In the genomic region with DNA sequence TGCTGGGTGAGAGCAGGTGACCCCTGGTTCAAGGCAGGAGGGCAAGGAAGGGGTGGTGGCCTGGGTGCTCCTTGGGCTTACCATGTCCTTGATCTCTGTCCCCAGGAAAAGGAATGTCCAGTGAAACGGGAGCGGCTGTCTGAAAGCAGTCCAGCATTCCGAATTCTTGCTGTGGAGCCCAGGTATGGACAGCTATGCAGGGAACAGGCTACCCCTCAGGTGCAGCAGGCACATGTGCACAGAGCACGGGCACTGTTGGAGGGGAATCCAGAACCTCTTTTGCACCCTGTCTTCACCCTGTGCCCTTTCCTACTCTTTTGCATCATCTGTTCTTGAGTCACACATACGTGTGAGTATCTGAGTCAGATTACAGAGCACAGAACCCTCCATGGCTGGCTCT, we compare ENCODE assay signal across 17 mouse cellular contexts. TPM values are rescaled to one million over a fixed set of nuclear protein-coding genes. Genes with fewer than 3 reads are reported as not detected.
DNase-seq lines count a peak whose midpoint lies in the region; ATAC-seq and TF ChIP-seq lines count a peak whose summit lies in the region.
"Had no signal": no experiment of that assay in that cellular context is flagged by ENCODE, and none has a peak within 500 bp of the region (broad histone marks: within the 10 kb centered on the region; RNA-seq: fewer than 3 reads in every experiment).

No protein-coding gene starts in this region.

- ATAC-seq in kidney, embryonic 15.5 days (replicated peaks; ENCODE audit: low FRiP score), result no peak
- no peak for ATAC-seq in limb, embryonic 15.5 days (ENCODE audit: insufficient number of reproducible peaks, low FRiP score, low TSS enrichment, low read depth)
- ATAC-seq: forebrain, embryonic 14.5 days; hindbrain, embryonic 16.5 days; intestine, embryonic 16.5 days had no signal

- no peak overlapping the region for H3K4me2 ChIP-seq in kidney, embryonic 15.5 days
- H3K4me2 ChIP-seq in limb, embryonic 15.5 days, result no peak overlapping the region

- peaks cover 21% of the 10 kb centered on the region for H3K4me1 ChIP-seq in kidney, embryonic 15.5 days
- 0 out of 2 replicates have a peak, but pooled peaks cover 3% of the 10 kb centered on the region for H3K4me1 ChIP-seq in kidney, adult 2 months (ENCODE audit: control insufficient read depth, insufficient read depth, low read length)
- H3K4me1 ChIP-seq in bone marrow, adult 2 months (ENCODE audit: control insufficient read depth, insufficient read depth, low read length), result peaks cover 23% of the 10 kb centered on the region
- peaks cover 39% of the 10 kb centered on the region for H3K4me1 ChIP-seq in limb, embryonic 15.5 days

- 92% methylated on average over 5 of the region's 5 CpGs for WGBS in kidney, embryonic 15.5 days
- WGBS in kidney, adult 2 months, result 90% methylated on average over 5 of the region's 5 CpGs
- WGBS in bone marrow, adult 2 months, result 70% methylated on average over 5 of the region's 5 CpGs
- WGBS in limb, embryonic 15.5 days, result 87% methylated on average over 5 of the region's 5 CpGs

- H3K27ac ChIP-seq in gastrocnemius, adult 2 months, result peak overlapping the region; percentile 87
- 0 out of 2 replicates have a peak overlapping the region, but pooled peaks have one; percentile 71 for H3K27ac ChIP-seq in kidney, embryonic 15.5 days
- no peak overlapping the region for H3K27ac ChIP-seq in kidney, adult 2 months (ENCODE audit: insufficient read depth, low read depth, low read length)
- H3K27ac ChIP-seq in bone marrow, adult 2 months (ENCODE audit: control insufficient read depth, insufficient read depth, low read depth, low read length, poor library complexity), result peak overlapping the region; percentile 73
- peak overlapping the region; percentile 83 for H3K27ac ChIP-seq in limb, embryonic 15.5 days
- H3K27ac ChIP-seq: liver, embryonic 14.5 days; midbrain, embryonic 10.5 days had no signal

- no peaks in the 10 kb centered on the region for H3K9me3 ChIP-seq in kidney, embryonic 15.5 days (replicated peaks)
- no peaks in the 10 kb centered on the region for H3K9me3 ChIP-seq in limb, embryonic 15.5 days
- H3K9me3 ChIP-seq: midbrain, embryonic 10.5 days had no signal

- peaks cover 24% of the 10 kb centered on the region for H3K27me3 ChIP-seq in kidney, embryonic 15.5 days
- H3K27me3 ChIP-seq in kidney, adult 2 months (replicated peaks; ENCODE audit: control insufficient read depth, insufficient read depth, low read length), result no peaks in the 10 kb centered on the region
- peaks cover 10% of the 10 kb centered on the region for H3K27me3 ChIP-seq in limb, embryonic 15.5 days
- H3K27me3 ChIP-seq: CH12.LX had no signal

- no peak for TF ChIP-seq CTCF in gastrocnemius, adult 2 months (IDR thresholded peaks at IDR 0.05)
- TF ChIP-seq CTCF in kidney, adult 2 months (conservative IDR thresholded peaks at IDR 0.05; ENCODE audit: insufficient read depth, insufficient read length, low read depth, low read length), result no peak
- no peak for TF ChIP-seq CTCF in bone marrow, adult 2 months (IDR thresholded peaks at IDR 0.05; ENCODE audit: control insufficient read depth, insufficient read depth, low read length)

- no peak overlapping the region for H3K4me3 ChIP-seq in gastrocnemius, adult 2 months
- no peak overlapping the region for H3K4me3 ChIP-seq in kidney, embryonic 15.5 days (replicated peaks)
- no peak overlapping the region for H3K4me3 ChIP-seq in kidney, adult 2 months (ENCODE audit: insufficient read depth, low read depth, low read length)
- no peak overlapping the region for H3K4me3 ChIP-seq in bone marrow, adult 2 months (replicated peaks; ENCODE audit: control insufficient read depth, low read depth, low read length)
- H3K4me3 ChIP-seq in limb, embryonic 15.5 days, result no peak overlapping the region
- H3K4me3 ChIP-seq: erythroblast, embryonic 14.5 days; midbrain, embryonic 10.5 days had no signal

- TF ChIP-seq POLR2A in kidney, adult 2 months (IDR thresholded peaks at IDR 0.05; ENCODE audit: low read depth, low read length), result no peak
- TF ChIP-seq POLR2A in bone marrow, adult 2 months (IDR thresholded peaks at IDR 0.05; ENCODE audit: borderline replicate concordance, control insufficient read depth, low read depth, low read length), result no peak

- no peak overlapping the region for H3K9ac ChIP-seq in kidney, embryonic 15.5 days
- no peak overlapping the region for H3K9ac ChIP-seq in limb, embryonic 15.5 days
- H3K9ac ChIP-seq: liver, embryonic 14.5 days had no signal

- H3K36me3 ChIP-seq in kidney, embryonic 15.5 days, result peaks cover 61% of the 10 kb centered on the region
- H3K36me3 ChIP-seq in kidney, adult 2 months (ENCODE audit: control insufficient read depth, insufficient read depth, low read length), result no peaks in the 10 kb centered on the region
- peaks cover 53% of the 10 kb centered on the region for H3K36me3 ChIP-seq in limb, embryonic 15.5 days

- intact Hi-C loops in gastrocnemius, adult 2 months (cut with DNase I), result loop anchor here (2.0 kb wide), 1 partner anchor 115 kb away; no protein-coding TSS in a partner anchor

- DNase-seq in gastrocnemius, adult 2 months, result peak; percentile 19
- no peak for DNase-seq in gastrocnemius, postnatal 25 days
- no peak for DNase-seq in kidney, adult 2 months
- no peak for DNase-seq in adrenal gland, postnatal 14 days
- DNase-seq: right cerebral cortex, postnatal 25 days had no signal

RNA-seq across cellular contexts. Expression of a gene that starts 3.0 kb away (rescaled TPM):
- 1 to 10 TPM; 1.1 to 1.3 TPM for total RNA-seq in gastrocnemius, adult 2 months (2021)
- total RNA-seq in gastrocnemius, postnatal 25 days (2021), result 1 to 10 TPM; 1.3 to 2.0 TPM
- 7.6 and 7.8 TPM in 2 replicates for polyA plus RNA-seq in kidney, embryonic 15.5 days (2015; fragmentation: Nextera tagmentation; extraction: Ambion mirVana)
- 3.2 and 4.1 TPM in 2 replicates for polyA plus RNA-seq in kidney, adult 2 months (2012; rRNA removed)
- 59.2 and 125 TPM in 2 replicates for polyA plus RNA-seq in bone marrow, adult 2 months (2011; ENCODE audit: insufficient read depth, insufficient read length, low replicate concordance, missing spikeins)
- 5.6 and 6.0 TPM in 2 replicates for polyA plus RNA-seq in limb, embryonic 15.5 days (2015; fragmentation: Nextera tagmentation; extraction: Ambion mirVana)
- 4.2 and 9.4 TPM in 2 replicates for total RNA-seq in adrenal gland, postnatal 14 days (2021)

RNA-seq across cellular contexts. Expression of a gene that starts 10.6 kb away (rescaled TPM):
- total RNA-seq in gastrocnemius, adult 2 months (2021), result 10 to 100 TPM; 18.7 to 24.3 TPM
- 10 to 100 TPM; 20.0 to 22.2 TPM for total RNA-seq in gastrocnemius, postnatal 25 days (2021)
- 23.9 and 25.6 TPM in 2 replicates for polyA plus RNA-seq in kidney, embryonic 15.5 days (2015; fragmentation: Nextera tagmentation; extraction: Ambion mirVana)
- 85.8 and 93.9 TPM in 2 replicates for polyA plus RNA-seq in kidney, adult 2 months (2012; rRNA removed)
- 14.6 and 26.2 TPM in 2 replicates for polyA plus RNA-seq in bone marrow, adult 2 months (2011; ENCODE audit: insufficient read depth, insufficient read length, low replicate concordance, missing spikeins)
- 13.5 and 13.8 TPM in 2 replicates for polyA plus RNA-seq in limb, embryonic 15.5 days (2015; fragmentation: Nextera tagmentation; extraction: Ambion mirVana)
- 68.3 and 68.8 TPM in 2 replicates for total RNA-seq in adrenal gland, postnatal 14 days (2021)

RNA-seq across cellular contexts. Expression of a gene that starts 12.2 kb away (rescaled TPM):
- total RNA-seq in gastrocnemius, adult 2 months (2021), result 10 to 100 TPM; 45.6 to 57.5 TPM
- total RNA-seq in gastrocnemius, postnatal 25 days (2021), result 10 to 100 TPM; 36.7 to 40.2 TPM
- polyA plus RNA-seq in kidney, embryonic 15.5 days (2015; fragmentation: Nextera tagmentation; extraction: Ambion mirVana), result 68.7 and 73.8 TPM in 2 replicates
- 73.7 and 98.9 TPM in 2 replicates for polyA plus RNA-seq in kidney, adult 2 months (2012; rRNA removed)
- polyA plus RNA-seq in bone marrow, adult 2 months (2011; ENCODE audit: insufficient read depth, insufficient read length, low replicate concordance, missing spikeins), result 78.9 and 134 TPM in 2 replicates
- 63.3 and 64.5 TPM in 2 replicates for polyA plus RNA-seq in limb, embryonic 15.5 days (2015; fragmentation: Nextera tagmentation; extraction: Ambion mirVana)
- 62.2 and 67.9 TPM in 2 replicates for total RNA-seq in adrenal gland, postnatal 14 days (2021)

RNA-seq across cellular contexts. Expression of a gene that starts 24.5 kb away (rescaled TPM):
- under 1 TPM; 0.36 to 0.78 TPM for total RNA-seq in gastrocnemius, adult 2 months (2021)
- total RNA-seq in gastrocnemius, postnatal 25 days (2021), result under 1 TPM; 0.54 to 0.67 TPM
- 1.9 and 2.3 TPM in 2 replicates for polyA plus RNA-seq in kidney, embryonic 15.5 days (2015; fragmentation: Nextera tagmentation; extraction: Ambion mirVana)
- polyA plus RNA-seq in kidney, adult 2 months (2012; rRNA removed), result 0.65 and 0.81 TPM in 2 replicates
- polyA plus RNA-seq in bone marrow, adult 2 months (2011; ENCODE audit: insufficient read depth, insufficient read length, low replicate concordance, missing spikeins), result 12.0 and 27.2 TPM in 2 replicates
- 3.8 and 5.5 TPM in 2 replicates for polyA plus RNA-seq in limb, embryonic 15.5 days (2015; fragmentation: Nextera tagmentation; extraction: Ambion mirVana)
- 0.52 and 0.90 TPM in 2 replicates for total RNA-seq in adrenal gland, postnatal 14 days (2021)
- total RNA-seq: layer of hippocampus, adult 18-20 months; midbrain, postnatal 0 days had no signal

RNA-seq across cellular contexts. Expression of a gene that starts 35.6 kb away (rescaled TPM):
- total RNA-seq in gastrocnemius, adult 2 months (2021), result 1 to 10 TPM; 5.9 to 6.5 TPM
- 1 to 10 TPM; 5.9 to 7.1 TPM for total RNA-seq in gastrocnemius, postnatal 25 days (2021)
- 73.4 and 80.3 TPM in 2 replicates for polyA plus RNA-seq in kidney, embryonic 15.5 days (2015; fragmentation: Nextera tagmentation; extraction: Ambion mirVana)
- 5.7 and 7.3 TPM in 2 replicates for polyA plus RNA-seq in kidney, adult 2 months (2012; rRNA removed)
- 13.2 and 49.9 TPM in 2 replicates for polyA plus RNA-seq in bone marrow, adult 2 months (2011; ENCODE audit: insufficient read depth, insufficient read length, low replicate concordance, missing spikeins)
- polyA plus RNA-seq in limb, embryonic 15.5 days (2015; fragmentation: Nextera tagmentation; extraction: Ambion mirVana), result 80.6 and 81.7 TPM in 2 replicates
- total RNA-seq in adrenal gland, postnatal 14 days (2021), result 45.5 and 55.7 TPM in 2 replicates
